In genomic region chr7:144468741-144469140, GRCm38 (mm10) we compare ENCODE assay signal across 8 mouse cellular contexts. TPM values are rescaled to one million over a fixed set of nuclear protein-coding genes. Genes with fewer than 3 reads are reported as not detected.
A peak's percentile ranks its signal among the peaks of the same experiment; 100 is the strongest.
DNase-seq lines count a peak whose midpoint lies in the region; ATAC-seq lines count a peak whose summit lies in the region.

No protein-coding gene starts in this region.

- H3K9ac ChIP-seq in heart, embryonic 12.5 days: peak overlapping the region; percentile 98
- H3K9ac ChIP-seq in limb, embryonic 13.5 days: peak overlapping the region; percentile 95
- no peak overlapping the region; the same call in 1 of the 2 replicates for H3K9ac ChIP-seq in stomach, embryonic 16.5 days (ENCODE audit: low read length)

- peaks cover 22% of the 10 kb centered on the region for H3K36me3 ChIP-seq in heart, embryonic 12.5 days
- peaks cover 58% of the 10 kb centered on the region for H3K36me3 ChIP-seq in megakaryocyte, embryonic 14.5 days (replicated peaks; ENCODE audit: low read length)
- peaks cover 21% of the 10 kb centered on the region for H3K36me3 ChIP-seq in limb, embryonic 13.5 days
- 0 out of 2 replicates have a peak, but pooled peaks cover 5% of the 10 kb centered on the region for H3K36me3 ChIP-seq in stomach, embryonic 16.5 days (ENCODE audit: control insufficient read depth, insufficient read depth, low read length)

- no peaks in the 10 kb centered on the region for H3K9me3 ChIP-seq in heart, embryonic 12.5 days (replicated peaks)
- peaks cover 9% of the 10 kb centered on the region for H3K9me3 ChIP-seq in megakaryocyte, embryonic 14.5 days
- H3K9me3 ChIP-seq in limb, embryonic 13.5 days: no peaks in the 10 kb centered on the region
- no peaks in the 10 kb centered on the region for H3K9me3 ChIP-seq in stomach, embryonic 16.5 days (replicated peaks; ENCODE audit: control insufficient read depth, low read length)

- H3K4me1 ChIP-seq in heart, embryonic 12.5 days (replicated peaks): peaks cover 38% of the 10 kb centered on the region
- peaks cover 91% of the 10 kb centered on the region for H3K4me1 ChIP-seq in megakaryocyte, embryonic 14.5 days
- peaks cover 15% of the 10 kb centered on the region for H3K4me1 ChIP-seq in limb, embryonic 13.5 days
- H3K4me1 ChIP-seq in stomach, embryonic 16.5 days (ENCODE audit: control insufficient read depth, insufficient read depth, low read length): peaks cover 12% of the 10 kb centered on the region

- H3K27ac ChIP-seq in heart, embryonic 12.5 days (ENCODE audit: poor library complexity, severe bottlenecking): peak overlapping the region; percentile 87; the same call in 1 of the 2 replicates
- no peak overlapping the region for H3K27ac ChIP-seq in limb, embryonic 13.5 days
- peak overlapping the region; percentile 96 for H3K27ac ChIP-seq in stomach, embryonic 16.5 days (ENCODE audit: low read length)

- DNase-seq in heart, adult 8-10 months (ENCODE audit: low spot score): no peak
- no peak for DNase-seq in frontal cortex, postnatal 10 days (ENCODE audit: low spot score in 2 of 2)
- DNase-seq in embryo, embryonic 10 days (ENCODE audit: low spot score): no peak

- peak overlapping the region; percentile 96 for H3K4me2 ChIP-seq in heart, embryonic 12.5 days
- H3K4me2 ChIP-seq in limb, embryonic 13.5 days (replicated peaks): peak overlapping the region; percentile 80
- peak overlapping the region; percentile 77 for H3K4me2 ChIP-seq in stomach, embryonic 16.5 days (ENCODE audit: low read depth, low read length)

- no peak for ATAC-seq in heart, embryonic 12.5 days (ENCODE audit: insufficient number of reproducible peaks, low FRiP score)
- ATAC-seq in megakaryocyte, adult 5-6 weeks (ENCODE audit: poor library complexity, severe bottlenecking): no peak
- no peak for ATAC-seq in limb, embryonic 13.5 days (ENCODE audit: low FRiP score, low read depth)
- no peak for ATAC-seq in stomach, embryonic 16.5 days (ENCODE audit: insufficient read depth, low FRiP score)

- H3K4me3 ChIP-seq in heart, embryonic 12.5 days: peak overlapping the region; percentile 98
- H3K4me3 ChIP-seq in megakaryocyte, embryonic 14.5 days (replicated peaks): peak overlapping the region; percentile 75
- peak overlapping the region; percentile 95 for H3K4me3 ChIP-seq in limb, embryonic 13.5 days
- peak overlapping the region; percentile 93 for H3K4me3 ChIP-seq in stomach, embryonic 16.5 days (replicated peaks; ENCODE audit: low read length)

- H3K27me3 ChIP-seq in heart, embryonic 12.5 days (replicated peaks): no peaks in the 10 kb centered on the region
- peaks cover 8% of the 10 kb centered on the region for H3K27me3 ChIP-seq in megakaryocyte, embryonic 14.5 days (replicated peaks)
- H3K27me3 ChIP-seq in limb, embryonic 13.5 days: no peaks in the 10 kb centered on the region
- no peaks in the 10 kb centered on the region for H3K27me3 ChIP-seq in stomach, embryonic 16.5 days (ENCODE audit: control insufficient read depth, insufficient read depth, low read length)

- WGBS in heart, embryonic 12.5 days: 90% methylated on average over 5 of the region's 5 CpGs
- WGBS in limb, embryonic 13.5 days: 74% methylated on average over 5 of the region's 5 CpGs
- 73% methylated on average over 5 of the region's 5 CpGs for whole genome bisulfite sequencing in stomach, embryonic 16.5 days

RNA-seq across cellular contexts. Expression of gene Cttn, which starts 2.1 kb away (rescaled TPM):
- polyA plus RNA-seq in heart, embryonic 12.5 days (2016; fragmentation: Nextera tagmentation; extraction: Ambion mirVana): 143 and 144 TPM in 2 replicates
- 10 to 100 TPM; 28.8 to 39.1 (median 30.8) TPM for total RNA-seq in heart, adult 8-10 months (2022)
- polyA plus RNA-seq in megakaryocyte, embryonic 14.5 days (2012; ENCODE audit: insufficient read depth, low replicate concordance): 83.6 and 311 TPM in 2 replicates
- 0.04 and 0.30 TPM in 2 replicates for total RNA-seq in megakaryocyte, adult 5-6 weeks (2015)
- 0.22 and 1.3 TPM in 2 replicates for total RNA-seq in megakaryocyte, adult 5-6 weeks (2017)
- polyA plus RNA-seq in limb, embryonic 13.5 days (2015; fragmentation: Nextera tagmentation; extraction: Ambion mirVana): 184 and 192 TPM in 2 replicates
- polyA plus RNA-seq in stomach, embryonic 16.5 days (2015; fragmentation: Nextera tagmentation; extraction: Ambion mirVana): 184 and 228 TPM in 2 replicates
